Mouse (Mus musculus) gastrocnemius, postnatal 14 days (tissue): ENCODE data around the gene Txn2. TPM values are rescaled to one million over a fixed set of nuclear protein-coding genes. Genes with fewer than 3 reads are reported as not detected.

Experiments used
- total RNA-seq, 2 experiments: library from RNA; stranded (reverse); gene quantifications; 2 replicates each; pipeline ENCODE4 v1.2.3; 2021

Txn2 gene
- total RNA-seq, 2 experiments from 2014 or later: 221 to 245 TPM

Other genes with a start within 250 kb of the Txn2 start
- under 1 TPM; 0.29 to 0.82 TPM for gene Apol7e, start 230.1 kb downstream of the Txn2 start, total RNA-seq
- not detected for gene Apol9b, start 200.0 kb downstream of the Txn2 start, total RNA-seq
- gene Apol8, start 172.0 kb downstream of the Txn2 start, total RNA-seq: not detected
- gene Myh9, start 86.8 kb downstream of the Txn2 start, total RNA-seq: 100 to 1,000 TPM in 1 of 2 experiments, 10 to 100 TPM in 1; 96.9 to 111 TPM
- 1 to 10 TPM; 1.2 to 1.6 TPM for gene Foxred2, start 27.7 kb upstream of the Txn2 start, total RNA-seq
- 10 to 100 TPM; 67.7 to 73.6 TPM for gene Eif3d, start 41.8 kb upstream of the Txn2 start, total RNA-seq
- not detected for gene Cacng2, start 191.0 kb upstream of the Txn2 start, total RNA-seq
- gene Ift27, start 245.1 kb upstream of the Txn2 start, total RNA-seq: 10 to 100 TPM; 53.4 to 55.0 TPM